Mouse (Mus musculus) midbrain, embryonic 10.5 days (tissue): ENCODE data around the gene Map2k2. TPM values are rescaled to one million over a fixed set of nuclear protein-coding genes. Genes with fewer than 3 reads are reported as not detected.
"Not testable (repeated sequence)": the region's sequence is repeated elsewhere in the genome, so short reads cannot be mapped to it uniquely, and the experiment has no call there.

Experiments used
- DNase-seq: peaks from one replicate; pipeline ENCODE4 v3.0.0-alpha.2; 2017; ENCODE audit warnings: low spot score
- H3K27ac ChIP-seq: fragments of 300-500 bp; sonication (generic); replicated peaks from 2 replicates; pipeline ENCODE4 v1.5.1; 2016; ENCODE audit warnings: mild to moderate bottlenecking
- H3K27me3 ChIP-seq: fragments of 300-500 bp; sonication (generic); 2 replicates; pipeline ENCODE4 v1.6.1; 2016; ENCODE audit warnings: low read depth, mild to moderate bottlenecking; ENCODE audit not compliant: poor library complexity, severe bottlenecking
- H3K36me3 ChIP-seq: fragments of 300-500 bp; sonication (generic); 2 replicates; pipeline ENCODE4 v1.6.1; 2016; ENCODE audit warnings: mild to moderate bottlenecking, moderate library complexity
- H3K4me1 ChIP-seq: fragments of 300-500 bp; sonication (generic); 2 replicates; pipeline ENCODE4 v1.6.1; 2016
- H3K4me3 ChIP-seq: fragments of 300-500 bp; sonication (generic); 2 replicates; pipeline ENCODE4 v1.5.1; 2016; ENCODE audit warnings: mild to moderate bottlenecking, moderate library complexity
- H3K9me3 ChIP-seq: fragments of 300-500 bp; sonication (generic); replicated peaks from 2 replicates; pipeline ENCODE4 v1.6.1; 2016; ENCODE audit warnings: mild to moderate bottlenecking
- WGBS: fragments of 180-500 bp; shearing (Covaris S2); methylation state at CpG from one replicate; pipeline ENCODE4 v1.1.7; 2016; 5-methylcytosine and 5-hydroxymethylcytosine counted together
- polyA plus RNA-seq: library from polyadenylated mRNA; unstranded; fragments of >200 nt; fragmentation: Nextera tagmentation; extraction: Ambion mirVana; gene quantifications from 2 replicates; pipeline ENCODE4 v1.2.1, GENCODE M21; 2016

Map2k2 gene
- polyA plus RNA-seq, 1 experiment from 2014 or later, result 215 TPM

GRCm38 (mm10) chr10:81154313-81154712, 48.6 kb downstream of the Map2k2 start:
- 0 out of 2 replicates have a peak overlapping the region, but pooled peaks have one; percentile 1 for H3K27ac ChIP-seq
- no peak overlapping the region for H3K4me3 ChIP-seq
- H3K4me1 ChIP-seq, result peaks cover 6% of the 10 kb centered on the region; the same call in 1 of the 2 replicates
- H3K36me3 ChIP-seq, result peaks cover 89% of the 10 kb centered on the region
- no peaks in the 10 kb centered on the region for H3K9me3 ChIP-seq
- DNase-seq, result no peak
- WGBS, result 93% methylated on average over 12 of the region's 12 CpGs
- no peaks in the 10 kb centered on the region for H3K27me3 ChIP-seq

- Histone ChIP-seq H3K4me3 (no peak overlapping the region), H3K4me1 (peaks cover 5% of the 10 kb centered on the region; the same call in 1 of the 2 replicates), H3K27me3 (no peaks in the 10 kb centered on the region), H3K36me3 (peaks cover 87% of the 10 kb centered on the region), H3K27ac (0 out of 2 replicates have a peak overlapping the region, but pooled peaks have one; percentile 1), H3K9me3 (no peaks in the 10 kb centered on the region)
- WGBS, result 85% methylated on average over 6 of the region's 6 CpGs
- no peak for DNase-seq
Observed at GRCm38 (mm10) chr10:81154736-81155135, 49.0 kb downstream of the Map2k2 start.

- peak overlapping the region; percentile 42; the same call in 1 of the 2 replicates for H3K27ac ChIP-seq
- H3K4me3 ChIP-seq, result peak overlapping the region; percentile 9; the same call in 1 of the 2 replicates
- DNase-seq, result no peak
- H3K9me3 ChIP-seq, result no peaks in the 10 kb centered on the region
- WGBS, result 97% methylated on average over 8 of the region's 8 CpGs
- peaks cover 21% of the 10 kb centered on the region for H3K4me1 ChIP-seq
- H3K27me3 ChIP-seq, result no peaks in the 10 kb centered on the region
- H3K36me3 ChIP-seq, result peaks cover 88% of the 10 kb centered on the region
Observed at GRCm38 (mm10) chr10:81161602-81162317, 56.0 kb downstream of the Map2k2 start.

- Histone ChIP-seq H3K27me3 (no peaks in the 10 kb centered on the region), H3K4me1 (peaks cover 26% of the 10 kb centered on the region), H3K4me3 (peak overlapping the region; percentile 9; the same call in 1 of the 2 replicates), H3K36me3 (peaks cover 83% of the 10 kb centered on the region), H3K9me3 (no peaks in the 10 kb centered on the region), H3K27ac (no peak overlapping the region)
- WGBS, result 89% methylated on average over 2 of the region's 2 CpGs
- DNase-seq, result no peak
Observed at GRCm38 (mm10) chr10:81162318-81162652, 56.6 kb downstream of the Map2k2 start.

- Histone ChIP-seq H3K4me1 (peaks cover 48% of the 10 kb centered on the region), H3K4me3 (no peak overlapping the region), H3K36me3 (peaks cover 56% of the 10 kb centered on the region), H3K9me3 (no peaks in the 10 kb centered on the region), H3K27ac (no peak overlapping the region), H3K27me3 (no peaks in the 10 kb centered on the region)
- WGBS, result 88% methylated on average over 8 of the region's 8 CpGs
- DNase-seq, result no peak
Observed at GRCm38 (mm10) chr10:81165118-81165517, 59.4 kb downstream of the Map2k2 start.

- Histone ChIP-seq H3K27ac (peak within 1 kb of the TSS; percentile 92), H3K4me3 (peak within 1 kb of the TSS; percentile 98), H3K27me3 (no peaks in the 10 kb centered on the region), H3K4me1 (peaks cover 42% of the 10 kb centered on the region), H3K9me3 (no peaks in the 10 kb centered on the region), H3K36me3 (peaks cover 33% of the 10 kb centered on the region)
- peak; percentile 100 for DNase-seq
- under 1% methylated on average over 57 of the region's 64 CpGs for WGBS
Observed at GRCm38 (mm10) chr10:81167200-81168086, 61.7 kb downstream of the Map2k2 start, which contains the start of gene Pias4. TSS of gene Pias4 (minus strand) at chr10:81167923.

- Histone ChIP-seq H3K27me3 (no peaks in the 10 kb centered on the region), H3K36me3 (peaks cover 27% of the 10 kb centered on the region), H3K27ac (peak overlapping the region; percentile 92), H3K9me3 (no peaks in the 10 kb centered on the region), H3K4me1 (peaks cover 44% of the 10 kb centered on the region), H3K4me3 (peak overlapping the region; percentile 98)
- 8% methylated on average over 5 of the region's 5 CpGs for WGBS
- DNase-seq, result no peak
Observed at GRCm38 (mm10) chr10:81168087-81168431, 62.3 kb downstream of the Map2k2 start.

- peaks cover 21% of the 10 kb centered on the region for H3K36me3 ChIP-seq
- peak overlapping the region; percentile 92 for H3K27ac ChIP-seq
- 5% methylated on average over 29 of the region's 29 CpGs for WGBS
- H3K27me3 ChIP-seq, result no peaks in the 10 kb centered on the region
- peaks cover 50% of the 10 kb centered on the region for H3K4me1 ChIP-seq
- peak overlapping the region; percentile 98 for H3K4me3 ChIP-seq
- H3K9me3 ChIP-seq, result no peaks in the 10 kb centered on the region
- DNase-seq, result peak; percentile 73
Observed at GRCm38 (mm10) chr10:81168521-81169244, 63.0 kb downstream of the Map2k2 start.

GRCm38 (mm10) chr10:81169411-81169900, 63.7 kb downstream of the Map2k2 start:
- H3K9me3 ChIP-seq, H3K27ac ChIP-seq, DNase-seq, H3K27me3 ChIP-seq: not testable (repeated sequence)
- peaks cover 13% of the 10 kb centered on the region for H3K36me3 ChIP-seq
- WGBS, result 43% methylated on average over 12 of the region's 14 CpGs
- H3K4me3 ChIP-seq, result 0 out of 2 replicates have a peak overlapping the region, but pooled peaks have one; percentile 5
- peaks cover 58% of the 10 kb centered on the region for H3K4me1 ChIP-seq

- WGBS, result 3% methylated on average over 21 of the region's 21 CpGs
- H3K4me1 ChIP-seq, result peaks cover 59% of the 10 kb centered on the region
- no peaks in the 10 kb centered on the region for H3K27me3 ChIP-seq
- H3K4me3 ChIP-seq, result peak overlapping the region; percentile 54
- DNase-seq, result peak; percentile 88
- H3K9me3 ChIP-seq, result no peaks in the 10 kb centered on the region
- H3K27ac ChIP-seq, result peak overlapping the region; percentile 97
- H3K36me3 ChIP-seq, result peaks cover 13% of the 10 kb centered on the region
Observed at GRCm38 (mm10) chr10:81173132-81173531, 67.4 kb downstream of the Map2k2 start.

GRCm38 (mm10) chr10:81174617-81175344, 69.1 kb downstream of the Map2k2 start:
- peak; percentile 93 for DNase-seq
- peak overlapping the region; percentile 97 for H3K27ac ChIP-seq
- no peaks in the 10 kb centered on the region for H3K9me3 ChIP-seq
- WGBS, result 1% methylated on average over 29 of the region's 29 CpGs
- peaks cover 59% of the 10 kb centered on the region for H3K4me1 ChIP-seq
- no peaks in the 10 kb centered on the region for H3K27me3 ChIP-seq
- H3K36me3 ChIP-seq, result peaks cover 29% of the 10 kb centered on the region
- H3K4me3 ChIP-seq, result peak overlapping the region; percentile 54

- not testable (repeated sequence) for H3K9me3 ChIP-seq, DNase-seq, H3K27me3 ChIP-seq
- peak overlapping the region; percentile 97 for H3K27ac ChIP-seq
- peak overlapping the region; percentile 54 for H3K4me3 ChIP-seq
- 13% methylated on average over 4 of the region's 4 CpGs for WGBS
- peaks cover 62% of the 10 kb centered on the region for H3K4me1 ChIP-seq
- peaks cover 34% of the 10 kb centered on the region for H3K36me3 ChIP-seq
Observed at GRCm38 (mm10) chr10:81175345-81175701, 69.6 kb downstream of the Map2k2 start.
